Mouse (Mus musculus): ENCODE data around the gene Iqcf1.

DNA sequence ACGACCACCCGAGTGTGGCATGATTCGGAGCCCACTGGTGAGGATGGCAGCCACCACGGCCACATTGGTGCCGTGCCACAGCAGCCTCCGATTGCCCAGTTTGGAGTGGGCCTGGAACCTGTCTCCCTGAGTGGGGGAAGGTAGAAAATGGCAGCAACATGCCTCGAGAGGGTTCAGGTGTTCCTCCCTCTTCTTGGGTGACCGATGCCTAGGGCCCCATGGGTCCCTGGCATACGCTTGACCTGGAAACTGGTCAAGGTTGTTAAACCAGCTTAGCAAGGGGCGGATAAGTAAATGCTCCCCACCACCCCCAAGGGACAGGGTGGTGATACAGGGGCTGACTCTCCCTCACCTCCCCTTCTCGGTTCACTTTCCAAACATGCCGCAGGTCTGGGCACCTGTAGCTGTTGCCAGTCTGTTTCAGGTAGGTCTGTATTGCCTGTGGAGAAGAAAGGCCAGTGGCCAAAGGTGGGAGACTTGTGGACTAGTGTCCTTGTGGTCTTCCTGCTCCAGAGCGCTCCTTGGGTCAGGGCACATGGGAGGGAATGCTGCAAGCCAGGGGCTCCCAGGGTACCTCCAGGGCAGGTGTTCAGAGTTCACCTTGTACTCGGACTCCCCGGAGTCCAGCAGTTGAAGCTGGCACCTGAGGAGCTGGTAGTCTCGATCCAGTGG lies 26.6 kb upstream of the Iqcf1 start:
- TF ChIP-seq CTCF (IDR thresholded peaks at IDR 0.05; ENCODE audit: control insufficient read depth, insufficient read depth, insufficient read length): no peak
- no peak for TF ChIP-seq MYOG (IDR thresholded peaks at IDR 0.05; ENCODE audit: control insufficient read depth, extremely low read depth, insufficient read length)

Data from C2C12 (cell line).